Mouse (Mus musculus): ENCODE measurements around the gene Zdhhc11. TPM values are rescaled to one million over a fixed set of nuclear protein-coding genes. Genes with fewer than 3 reads are reported as not detected.
"Not testable (repeated sequence)": the region's sequence is repeated elsewhere in the genome, so short reads cannot be mapped to it uniquely, and the experiment has no call there.

The Zdhhc11 gene
- total RNA-seq, 2 experiments from 2014 or later = not detected

- DNase-seq = not testable (repeated sequence)
These were observed 44.6 kb downstream of the Zdhhc11 start for GRCm38 (mm10) chr13:74008216-74008615.

DNA sequence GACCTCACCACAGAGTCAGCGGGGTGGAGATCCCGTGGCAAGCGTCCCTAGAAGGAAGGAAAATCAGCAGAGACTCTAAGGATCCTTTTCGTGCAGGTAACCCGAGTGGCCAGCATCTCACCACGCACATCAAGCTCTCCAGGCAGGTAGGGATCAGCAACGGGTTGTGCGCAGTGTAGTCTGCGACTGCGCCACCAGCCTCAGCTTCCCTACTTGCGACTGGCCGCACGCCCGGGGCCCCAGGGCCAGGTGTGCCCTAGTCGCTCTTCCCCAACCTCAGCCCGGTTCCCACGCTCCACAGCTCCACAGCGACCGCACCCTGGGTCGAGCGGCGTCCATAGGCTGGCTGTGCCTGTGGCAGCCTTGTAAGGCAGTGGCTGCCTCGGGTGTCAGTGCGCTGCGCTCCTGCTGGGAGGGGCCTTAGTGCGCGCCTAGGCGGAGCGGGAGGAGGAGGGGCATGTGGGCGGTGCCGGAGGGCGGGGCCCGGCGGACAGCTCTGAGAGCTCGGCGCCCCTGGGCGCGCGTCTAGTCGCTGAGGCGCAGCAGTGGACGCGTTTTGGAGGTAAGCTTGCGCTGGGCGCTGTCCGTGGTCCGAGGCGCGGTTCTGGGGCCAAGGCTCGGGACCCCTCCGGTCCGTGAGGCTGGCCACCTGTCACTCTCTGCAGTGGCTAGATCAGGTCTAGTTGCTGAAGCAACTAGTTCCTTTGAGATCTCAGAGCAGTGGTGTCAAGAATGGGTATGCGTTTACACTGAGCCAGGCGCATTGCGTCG, 45.5 kb downstream of the Zdhhc11 start, which contains the start of gene Tppp:
Gene Tppp (plus strand): TSS at position 460 of the 771 bp plus-strand sequence.
- peak; percentile 96 for DNase-seq

- peak; percentile 82 for DNase-seq
These were observed 46.4 kb downstream of the Zdhhc11 start for GRCm38 (mm10) chr13:74009791-74010614.

DNA sequence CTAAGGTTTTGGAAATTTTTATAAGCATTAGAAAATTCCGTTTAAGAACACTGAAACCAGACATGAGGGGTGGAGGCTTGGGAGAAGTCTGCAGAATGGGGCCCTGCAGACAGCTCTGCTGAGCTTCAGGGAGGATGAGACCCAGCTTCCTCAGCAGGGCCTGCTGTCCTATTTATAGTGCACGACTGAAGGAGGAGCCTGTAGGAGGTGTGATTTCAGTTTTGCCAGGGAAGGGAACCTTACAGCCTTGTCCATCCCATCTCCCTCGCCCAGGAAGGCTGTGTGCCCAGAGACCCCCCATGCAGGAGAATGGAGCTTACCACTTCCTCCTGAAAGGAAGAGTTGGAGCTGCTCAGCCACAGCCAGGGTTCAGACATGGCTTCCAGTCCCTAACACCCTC, 47.0 kb downstream of the Zdhhc11 start:
- no peak for DNase-seq

GRCm38 (mm10) chr13:74015908-74016307, 52.3 kb downstream of the Zdhhc11 start:
- DNase-seq = no peak

DNA sequence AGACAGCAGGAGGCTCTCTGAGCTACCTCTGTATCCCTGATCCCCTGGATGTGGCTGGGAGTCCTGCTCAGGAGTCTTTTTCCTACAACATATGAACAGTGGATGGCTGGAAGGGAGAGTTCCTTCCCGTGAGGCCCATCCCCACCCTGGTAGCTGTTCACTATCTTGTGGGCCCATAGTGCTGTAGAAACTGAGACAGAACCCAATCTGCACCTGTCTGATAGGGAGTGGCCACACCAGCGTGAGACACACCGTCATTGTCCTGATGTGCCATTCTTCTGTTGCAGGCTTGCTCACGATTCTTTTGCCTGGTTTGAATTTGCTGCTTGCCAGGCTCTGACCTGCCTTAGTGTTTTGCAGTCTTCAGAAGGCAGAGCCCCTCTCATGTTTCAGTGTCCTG, 53.8 kb downstream of the Zdhhc11 start:
- DNase-seq = no peak

DNA sequence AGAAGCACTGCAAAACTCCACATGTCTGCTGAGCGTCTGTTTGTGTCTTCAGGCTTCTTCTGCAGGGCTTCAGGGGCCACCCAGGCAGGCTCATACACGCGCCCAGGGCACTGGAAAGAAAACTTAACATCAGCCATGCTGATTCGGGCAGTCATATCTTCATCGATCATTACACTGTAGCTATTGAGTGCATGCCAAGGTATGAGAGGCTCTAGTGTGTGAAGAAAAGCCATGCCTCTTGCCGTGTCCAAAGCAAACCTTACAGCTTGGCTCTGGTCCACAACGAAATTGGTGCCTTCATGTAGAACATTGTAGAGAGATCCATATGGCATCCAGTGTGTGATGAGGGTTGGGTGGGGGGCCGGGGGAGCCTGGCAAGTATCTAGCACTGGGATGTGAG, 55.4 kb downstream of the Zdhhc11 start:
- DNase-seq = not testable (repeated sequence)

- DNase-seq = peak; percentile 82
These were observed 61.8 kb downstream of the Zdhhc11 start for GRCm38 (mm10) chr13:74025151-74026081.

GRCm38 (mm10) chr13:74026215-74026614, 62.6 kb downstream of the Zdhhc11 start:
- peak; percentile 64 for DNase-seq

DNA sequence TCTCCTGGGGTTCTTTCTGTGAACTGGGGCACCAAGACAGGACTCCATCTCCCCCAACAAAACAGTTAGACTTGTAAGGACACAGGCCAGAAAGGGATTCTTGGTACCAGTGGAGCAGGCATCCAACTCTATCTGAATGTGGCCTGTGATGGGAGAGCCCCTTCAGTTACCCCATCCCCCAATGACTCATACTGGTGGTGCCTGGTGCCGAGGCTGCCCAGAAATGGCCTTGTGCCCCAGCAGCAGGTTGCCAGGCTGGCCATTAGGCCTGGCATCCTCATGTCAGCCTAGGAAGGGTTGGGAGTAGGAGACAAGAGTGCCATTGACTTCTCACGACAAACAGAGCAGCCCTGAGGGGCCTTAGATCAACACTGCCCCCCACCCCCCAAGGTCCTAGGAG, 64.5 kb downstream of the Zdhhc11 start:
- no peak for DNase-seq

- no peak for DNase-seq
These were observed 65.4 kb downstream of the Zdhhc11 start for GRCm38 (mm10) chr13:74029013-74029412.

- DNase-seq = no peak
These were observed 67.0 kb downstream of the Zdhhc11 start for GRCm38 (mm10) chr13:74030691-74031090.

GRCm38 (mm10) chr13:74031133-74031532, 67.5 kb downstream of the Zdhhc11 start:
- DNase-seq = no peak

DNA sequence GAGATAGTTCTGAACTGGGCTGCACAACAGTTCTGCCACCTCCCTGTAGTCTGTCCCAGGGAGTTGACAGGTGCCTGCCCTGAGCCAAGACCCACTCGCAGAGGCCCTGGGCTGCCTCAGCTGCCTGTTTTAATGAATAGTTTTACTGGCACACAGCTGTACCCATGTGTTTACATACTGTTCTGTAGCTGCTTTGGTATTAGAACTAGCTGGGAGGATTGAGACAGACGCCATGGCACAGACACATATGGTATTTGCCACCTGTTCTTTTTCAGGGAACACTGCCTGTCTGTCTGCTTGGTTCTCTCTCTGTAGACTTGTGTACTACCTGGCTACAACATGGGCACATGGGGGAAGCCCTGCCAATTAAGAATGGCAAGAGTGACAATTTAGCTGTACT, 71.1 kb downstream of the Zdhhc11 start:
- DNase-seq = no peak

DNA sequence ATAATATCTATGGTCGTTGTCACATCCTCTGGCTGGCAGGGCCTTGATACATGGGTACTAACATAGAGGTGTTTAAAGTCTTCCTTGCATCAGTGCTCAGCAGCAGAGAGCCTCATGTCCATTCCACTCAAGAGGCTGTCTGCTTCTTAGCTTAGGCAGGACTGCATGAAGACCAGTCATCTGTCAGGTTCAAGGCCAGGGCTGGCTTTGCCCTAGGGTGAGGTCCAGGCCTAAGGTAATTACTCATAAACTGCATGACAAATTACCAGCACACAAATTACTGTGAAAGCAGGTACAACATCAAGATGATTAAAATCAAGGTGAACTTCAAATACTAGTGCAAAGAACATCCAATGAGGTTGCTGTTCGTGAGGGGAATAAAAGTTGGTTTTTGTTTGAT, 72.1 kb downstream of the Zdhhc11 start:
- DNase-seq = no peak

DNA sequence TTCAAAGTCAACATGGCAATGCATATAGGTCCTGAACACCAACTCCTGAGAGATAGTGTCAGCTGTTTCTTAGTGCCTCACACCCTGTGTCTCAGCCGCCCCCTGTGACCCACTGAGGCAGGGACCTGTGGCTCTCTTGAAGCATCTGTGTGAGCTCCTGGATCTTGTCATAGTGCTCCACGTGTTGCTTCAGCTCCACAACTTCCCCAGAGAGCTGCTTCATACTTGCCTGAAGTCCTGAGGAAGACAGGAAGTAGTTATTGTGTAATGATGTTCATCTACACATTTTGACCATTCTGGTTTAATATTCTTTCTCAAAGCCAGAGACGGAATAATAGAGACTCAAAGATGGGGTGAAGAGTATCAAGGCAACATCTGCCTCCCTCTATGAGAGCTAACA, 76.3 kb downstream of the Zdhhc11 start:
- no peak for DNase-seq

Small RNAs within 50 kb of the gene (microRNA-seq; reads per million reads assigned to microRNA genes)
- gene Gm25197 = 0 reads per million in 2 experiments

Other genes starting within 250 kb of the Zdhhc11 start
- 100 to 1,000 TPM; 145 to 150 TPM for gene Slc12a7, start 230.8 kb upstream of the Zdhhc11 start, total RNA-seq (2021)
- 1 to 10 TPM; 9.2 to 9.7 TPM for gene Nkd2, start 116.2 kb upstream of the Zdhhc11 start, total RNA-seq (2021)
- 10 to 100 TPM; 11.8 to 14.3 TPM for gene Trip13, start 26.1 kb upstream of the Zdhhc11 start, total RNA-seq (2021)
- gene Brd9, start 26.0 kb upstream of the Zdhhc11 start, total RNA-seq (2021) = 10 to 100 TPM; 39.3 to 41.8 TPM
- 10 to 100 TPM; 11.9 to 13.7 TPM for gene Tppp, start 45.6 kb downstream of the Zdhhc11 start, total RNA-seq (2021)
- 1 to 10 TPM; 7.2 to 9.0 TPM for gene Cep72, start 98.4 kb downstream of the Zdhhc11 start, total RNA-seq (2021)
- gene Slc9a3, start 157.6 kb downstream of the Zdhhc11 start, total RNA-seq (2021) = 1 to 10 TPM; 1.4 to 1.5 TPM
- gene Exoc3, start 244.9 kb downstream of the Zdhhc11 start, total RNA-seq (2021) = 10 to 100 TPM; 55.6 to 57.1 TPM